Comparison of ENCODE assay signal across 8 mouse cellular contexts in genomic region chr10:125968191-125969132, GRCm38 (mm10). TPM values are rescaled to one million over a fixed set of nuclear protein-coding genes. Genes with fewer than 3 reads are reported as not detected.
DNase-seq lines count a peak whose midpoint lies in the region; TF ChIP-seq lines count a peak whose summit lies in the region.

No protein-coding gene starts in this region.

- DNase-seq in gastrocnemius, adult 2 months = no peak
- no peak for DNase-seq in gastrocnemius, postnatal 10 days
- DNase-seq in adipocyte (ENCODE audit: low spot score) = peak; percentile 57
- DNase-seq in hindbrain, embryonic 10.5 days (ENCODE audit: low spot score) = peak; percentile 57
- DNase-seq in mesoderm, embryonic 11.5 days (ENCODE audit: low read depth, low spot score) = peak; percentile 60
- DNase-seq in ovary, postnatal 10 days (ENCODE audit: low spot score) = no peak
- no peak for DNase-seq in left cerebral cortex, postnatal 36 days (ENCODE audit: low spot score in 2 of 2)
- DNase-seq in thymus, postnatal 25 days = no peak

- peak overlapping the region; percentile 97 for H3K27ac ChIP-seq in gastrocnemius, adult 2 months
- peak overlapping the region; percentile 97 for H3K27ac ChIP-seq in hindbrain, embryonic 10.5 days

- 5% methylated on average over 16 of the region's 16 CpGs for WGBS in hindbrain, embryonic 10.5 days

- no peaks in the 10 kb centered on the region for H3K27me3 ChIP-seq in hindbrain, embryonic 10.5 days (ENCODE audit: insufficient read depth, poor library complexity, severe bottlenecking)

- peaks cover 57% of the 10 kb centered on the region for H3K4me1 ChIP-seq in hindbrain, embryonic 10.5 days (replicated peaks)

- TF ChIP-seq CTCF in gastrocnemius, adult 2 months (IDR thresholded peaks at IDR 0.05) = no peak

- H3K9me3 ChIP-seq in hindbrain, embryonic 10.5 days = no peaks in the 10 kb centered on the region

- H3K36me3 ChIP-seq in hindbrain, embryonic 10.5 days = peaks cover 10% of the 10 kb centered on the region

- intact Hi-C loops in gastrocnemius, adult 2 months (cut with DNase I) = loop anchor here (5.0 kb wide), 1 partner anchor 34 kb away; no protein-coding TSS in a partner anchor
- intact Hi-C loops in left cerebral cortex, postnatal 36 days (cut with DNase I) = loop anchor here (10.0 kb wide), 2 partner anchors 184 to 366 kb away; no protein-coding TSS in a partner anchor

- H3K4me3 ChIP-seq in gastrocnemius, adult 2 months = peak overlapping the region; percentile 90
- H3K4me3 ChIP-seq in hindbrain, embryonic 10.5 days = peak overlapping the region; percentile 91

RNA-seq across cellular contexts. Expression of gene Lrig3, which starts 2.5 kb away (rescaled TPM):
- total RNA-seq in gastrocnemius, adult 2 months (2021) = 1 to 10 TPM; 4.0 to 4.5 TPM
- 10 to 100 TPM in 1 of 2 experiments, 1 to 10 TPM in 1; 8.3 to 11.2 TPM for total RNA-seq in gastrocnemius, postnatal 10 days (2021)
- 14.3 and 15.1 TPM in 2 replicates for polyA plus RNA-seq in hindbrain, embryonic 10.5 days (2016; fragmentation: Nextera tagmentation; extraction: Ambion mirVana)
- total RNA-seq in left cerebral cortex, postnatal 36 days (2021) = 1 to 10 TPM; 3.4 TPM

Comparison
In these comparisons a context has a peak if more than half of its experiments do, and no peak if none do; other contexts are left out.
1. DNase-seq: peak in adipocyte (single experiment), hindbrain, embryonic 10.5 days (single experiment) and mesoderm, embryonic 11.5 days (single experiment); none in gastrocnemius, adult 2 months (single experiment), gastrocnemius, postnatal 10 days (single experiment), ovary, postnatal 10 days (single experiment), left cerebral cortex, postnatal 36 days (0 of 2) and thymus, postnatal 25 days (single experiment).